Mouse (Mus musculus) kidney, adult 2 months (tissue): ENCODE measurements around the gene Ubqln4. TPM values are rescaled to one million over a fixed set of nuclear protein-coding genes. Genes with fewer than 3 reads are reported as not detected.

Experiments used
- DNase-seq: peaks from one replicate; pipeline ENCODE4 v3.0.0; 2021
- H3K27ac ChIP-seq: fragments of 200-500 bp; 2 replicates; pipeline ENCODE4 v1.5.1; 2012; ENCODE audit warnings: low read depth, low read length, control low read depth, inconsistent platforms; ENCODE audit not compliant: insufficient read depth
- H3K27me3 ChIP-seq: fragments of 200-500 bp; replicated peaks from 2 replicates; pipeline ENCODE4 v1.6.1; 2012; ENCODE audit warnings: mild to moderate bottlenecking, moderate library complexity, low read length, inconsistent platforms; ENCODE audit not compliant: control insufficient read depth, insufficient read depth
- H3K36me3 ChIP-seq: fragments of 200-500 bp; 2 replicates; pipeline ENCODE4 v1.6.1; 2012; ENCODE audit warnings: mild to moderate bottlenecking, moderate library complexity, low read length, inconsistent platforms; ENCODE audit not compliant: control insufficient read depth, insufficient read depth
- H3K4me1 ChIP-seq: fragments of 200-500 bp; 2 replicates; pipeline ENCODE4 v1.6.1; 2011; ENCODE audit warnings: low read length; ENCODE audit not compliant: control insufficient read depth, insufficient read depth
- H3K4me3 ChIP-seq: fragments of 200-500 bp; 2 replicates; pipeline ENCODE4 v1.5.1; 2011; ENCODE audit warnings: mild to moderate bottlenecking, low read depth, low read length, control low read depth; ENCODE audit not compliant: insufficient read depth
- CTCF ChIP-seq: fragments of 200-500 bp; conservative IDR thresholded peaks from 2 replicates; pipeline ENCODE4 v1.5.1; 2011; ENCODE audit warnings: low read depth, mild to moderate bottlenecking, control low read depth, low read length, moderate library complexity, mixed read lengths; ENCODE audit not compliant: insufficient read depth, insufficient read length
- POLR2A ChIP-seq: fragments of 200-500 bp; IDR thresholded peaks from one replicate; pipeline ENCODE4 v1.6.1; 2011; ENCODE audit warnings: low read depth, low read length, control low read depth
- WGBS: fragments of 180-500 bp; shearing (Covaris S2); methylation state at CpG from one replicate; pipeline ENCODE4 v1.1.7; 2018; 5-methylcytosine and 5-hydroxymethylcytosine counted together
- polyA plus RNA-seq: library from polyadenylated mRNA; depleted of rRNA; stranded (reverse); fragments of >200 nt; gene quantifications from 2 replicates; pipeline ENCODE4 v1.2.3, GENCODE M21; 2012

Ubqln4 gene
- polyA plus RNA-seq, 1 experiment: 59.9 TPM

- 19% methylated on average over 64 of the region's 64 CpGs for WGBS
- TF ChIP-seq CTCF: no peak
- TF ChIP-seq POLR2A: peak; percentile 24
- peaks cover 10% of the 10 kb centered on the region; the same call in 1 of the 2 replicates for H3K4me1 ChIP-seq
- H3K36me3 ChIP-seq: no peaks in the 10 kb centered on the region
- H3K27me3 ChIP-seq: no peaks in the 10 kb centered on the region
- H3K4me3 ChIP-seq: peak overlapping the region; percentile 55
- no peak overlapping the region for H3K27ac ChIP-seq
- peak; percentile 90 for DNase-seq
Observed at GRCm38 (mm10) chr3:88536103-88536930, 17.2 kb upstream of the Ubqln4 start.

GRCm38 (mm10) chr3:88537146-88537545, 16.4 kb upstream of the Ubqln4 start:
- H3K4me1 ChIP-seq: peaks cover 10% of the 10 kb centered on the region; the same call in 1 of the 2 replicates
- TF ChIP-seq POLR2A (no peak), CTCF (no peak)
- H3K27me3 ChIP-seq: no peaks in the 10 kb centered on the region
- no peak overlapping the region for H3K27ac ChIP-seq
- 60% methylated on average over 6 of the region's 6 CpGs for WGBS
- no peak for DNase-seq
- H3K4me3 ChIP-seq: peak overlapping the region; percentile 55
- no peaks in the 10 kb centered on the region for H3K36me3 ChIP-seq

- Histone ChIP-seq H3K36me3 (no peaks in the 10 kb centered on the region), H3K4me3 (no peak overlapping the region), H3K27ac (no peak overlapping the region), H3K27me3 (no peaks in the 10 kb centered on the region), H3K4me1 (peaks cover 10% of the 10 kb centered on the region; the same call in 1 of the 2 replicates)
- TF ChIP-seq CTCF (no peak), POLR2A (no peak)
- no peak for DNase-seq
- WGBS: 75% methylated on average over 9 of the region's 9 CpGs
Observed at GRCm38 (mm10) chr3:88538271-88539145, 15.1 kb upstream of the Ubqln4 start.

DNA sequence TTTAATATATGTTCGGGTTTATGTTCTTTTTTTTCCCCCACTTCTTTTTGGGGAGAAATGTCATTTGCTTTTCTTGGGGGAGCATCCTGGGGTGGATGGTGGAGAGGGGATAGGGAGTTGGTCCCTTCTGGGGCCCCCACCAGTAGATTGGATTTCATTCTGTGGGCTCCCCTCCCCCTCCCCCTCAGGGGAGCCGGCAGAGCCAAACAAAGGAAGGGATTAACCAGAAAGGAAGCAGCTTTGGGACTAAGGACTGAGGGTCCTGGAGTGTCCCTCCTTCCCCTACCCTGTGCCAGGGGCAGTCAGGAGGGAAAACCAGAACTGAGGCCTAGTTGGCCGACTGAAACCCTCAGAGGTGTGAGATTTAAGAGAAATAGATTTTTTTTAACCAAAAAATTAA, 14.2 kb upstream of the Ubqln4 start:
- Histone ChIP-seq H3K27ac (no peak overlapping the region), H3K36me3 (no peaks in the 10 kb centered on the region), H3K27me3 (no peaks in the 10 kb centered on the region), H3K4me1 (peaks cover 10% of the 10 kb centered on the region; the same call in 1 of the 2 replicates), H3K4me3 (no peak overlapping the region)
- DNase-seq: no peak
- TF ChIP-seq POLR2A (no peak), CTCF (no peak)
- 61% methylated on average over 3 of the region's 3 CpGs for WGBS

- no peak for TF ChIP-seq CTCF
- no peak for TF ChIP-seq POLR2A
- Histone ChIP-seq H3K27ac (no peak overlapping the region), H3K4me3 (no peak overlapping the region), H3K27me3 (no peaks in the 10 kb centered on the region), H3K36me3 (no peaks in the 10 kb centered on the region), H3K4me1 (peaks cover 10% of the 10 kb centered on the region; the same call in 1 of the 2 replicates)
- 72% methylated on average over 5 of the region's 5 CpGs for WGBS
- DNase-seq: no peak
Observed at GRCm38 (mm10) chr3:88540085-88540484, 13.5 kb upstream of the Ubqln4 start.

DNA sequence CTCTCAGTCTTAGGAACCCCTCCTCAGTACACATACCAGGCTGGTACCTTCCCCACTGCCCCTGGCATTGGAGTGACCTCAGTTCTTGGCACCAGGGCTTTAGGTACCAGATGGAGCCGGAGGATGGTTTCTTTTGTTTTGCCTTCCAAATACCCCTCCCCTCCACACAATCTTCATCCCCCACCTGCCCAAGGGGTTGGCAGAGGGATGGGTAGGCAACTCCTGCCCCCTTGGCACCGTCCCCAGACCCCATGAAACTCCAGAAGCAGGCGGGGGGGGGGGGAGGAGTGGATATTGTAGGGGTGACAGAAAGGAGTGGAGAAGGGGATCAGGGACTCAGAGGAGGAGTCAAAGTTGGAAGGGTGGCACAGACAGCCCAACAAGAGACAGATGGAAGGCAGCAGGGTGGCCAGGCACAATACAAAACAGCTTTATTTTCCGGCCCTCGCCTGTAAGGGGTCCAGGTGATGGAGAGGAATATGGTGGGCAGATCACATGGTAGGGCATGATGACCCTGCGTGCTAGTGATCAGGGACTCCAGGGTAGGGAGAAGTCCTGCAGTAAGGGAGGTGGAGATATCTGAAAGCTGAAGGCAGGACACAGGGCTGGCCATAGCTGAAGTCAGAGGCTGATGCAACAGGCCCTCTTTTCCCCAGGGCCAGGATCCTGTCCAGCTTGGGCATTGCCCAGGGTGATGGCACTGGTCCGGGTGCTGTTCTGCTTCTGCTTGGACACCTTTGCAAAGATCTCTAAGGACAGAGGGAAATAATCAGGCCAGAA, 11.7 kb upstream of the Ubqln4 start:
- no peak for TF ChIP-seq CTCF
- no peak for TF ChIP-seq POLR2A
- H3K36me3 ChIP-seq: no peaks in the 10 kb centered on the region
- no peak overlapping the region for H3K4me3 ChIP-seq
- 76% methylated on average over 7 of the region's 7 CpGs for WGBS
- H3K4me1 ChIP-seq: no peaks in the 10 kb centered on the region; the same call in 1 of the 2 replicates
- no peak for DNase-seq
- H3K27ac ChIP-seq: no peak overlapping the region
- H3K27me3 ChIP-seq: no peaks in the 10 kb centered on the region
